Mouse (Mus musculus): ENCODE measurements around the gene Plp2.

Plp2 gene

GRCm38 (mm10) chrX:7662936-7663335 is 8.3 kb downstream of the Plp2 start:
- no peak for DNase-seq (ENCODE audit: inconsistent ontology term)

GRCm38 (mm10) chrX:7661086-7661485 is 10.1 kb downstream of the Plp2 start:
- DNase-seq (ENCODE audit: inconsistent ontology term): no peak

- no peak for DNase-seq (ENCODE audit: inconsistent ontology term)
Measured at GRCm38 (mm10) chrX:7658785-7659589, 12.2 kb downstream of the Plp2 start.

- no peak for DNase-seq (ENCODE audit: inconsistent ontology term)
Measured at GRCm38 (mm10) chrX:7658031-7658784, 13.0 kb downstream of the Plp2 start.

- peak; percentile 42 for DNase-seq (ENCODE audit: inconsistent ontology term)
Measured at GRCm38 (mm10) chrX:7657221-7657639, 14.0 kb downstream of the Plp2 start, which contains the start of gene Prickle3. Gene Prickle3, plus strand, starts transcription at chrX:7657260.

- peak; percentile 93 for DNase-seq (ENCODE audit: inconsistent ontology term)
Measured at GRCm38 (mm10) chrX:7648671-7649304, 22.4 kb downstream of the Plp2 start.

GRCm38 (mm10) chrX:7645349-7645748 is 25.8 kb downstream of the Plp2 start:
- DNase-seq (ENCODE audit: inconsistent ontology term): peak; percentile 33

- no peak for DNase-seq (ENCODE audit: inconsistent ontology term)
Measured at GRCm38 (mm10) chrX:7640785-7641184, 30.4 kb downstream of the Plp2 start.

- no peak for DNase-seq (ENCODE audit: inconsistent ontology term)
Measured at GRCm38 (mm10) chrX:7639536-7640325, 31.5 kb downstream of the Plp2 start.

GRCm38 (mm10) chrX:7638401-7639091 is 32.6 kb downstream of the Plp2 start, which contains the start of gene Syp:
Gene Syp, plus strand, starts transcription at chrX:7638471.
- DNase-seq (ENCODE audit: inconsistent ontology term): peak; percentile 65

GRCm38 (mm10) chrX:7635101-7635500 is 36.1 kb downstream of the Plp2 start:
- no peak for DNase-seq (ENCODE audit: inconsistent ontology term)

GRCm38 (mm10) chrX:7632560-7632959 is 38.6 kb downstream of the Plp2 start:
- DNase-seq (ENCODE audit: inconsistent ontology term): no peak

Measured in Muller cell, postnatal 12 days (primary cell).